Mouse (Mus musculus) MEL (cell line): ENCODE data around the gene Gata2. TPM values are rescaled to one million over a fixed set of nuclear protein-coding genes. Genes with fewer than 3 reads are reported as not detected.

ENCODE experiments used
- DNase-seq: peaks from one replicate; pipeline ENCODE4 v3.0.0; 2011; ENCODE audit warnings: low read depth, low spot score
- H3K27ac ChIP-seq: 2 replicates; pipeline ENCODE4 v1.5.1; 2012; ENCODE audit warnings: low read depth, mild to moderate bottlenecking, control low read depth, low read length, moderate library complexity; ENCODE audit not compliant: control insufficient read depth
- H3K27me3 ChIP-seq, 2 experiments: fragments of 150-350 bp in 1 of 2; sonication (generic) in 1 of 2; 2 replicates each; pipeline ENCODE4 v1.6.1; 2012; ENCODE audit warnings: low read length in 2 of 2, mild to moderate bottlenecking in 2 of 2, improper control_type of control experiment in 1 of 2, moderate library complexity in 1 of 2; ENCODE audit not compliant: insufficient read depth in 2 of 2, control insufficient read depth in 1 of 2
- H3K36me3 ChIP-seq, 2 experiments: 2 replicates each; pipeline ENCODE4 v1.6.1; 2012 to 2014; ENCODE audit warnings: low read length in 2 of 2, improper control_type of control experiment in 1 of 2, inconsistent platforms in 1 of 2, mild to moderate bottlenecking in 1 of 2; ENCODE audit not compliant: insufficient read depth in 2 of 2, control insufficient read depth in 1 of 2
- H3K4me1 ChIP-seq, 2 experiments: fragments of 150-350 bp in 1 of 2; sonication (generic) in 1 of 2; 2 replicates each; pipeline ENCODE4 v1.6.1; 2012; ENCODE audit warnings: low read length in 2 of 2, improper control_type of control experiment in 1 of 2, mild to moderate bottlenecking in 1 of 2; ENCODE audit not compliant: insufficient read depth in 2 of 2, control insufficient read depth in 1 of 2
- H3K4me3 ChIP-seq, 2 experiments: fragments of 150-350 bp in 1 of 2; sonication (generic) in 1 of 2; 2 replicates each; pipeline ENCODE4 v1.5.1; 2012; ENCODE audit warnings: low read depth in 2 of 2, low read length in 2 of 2, mild to moderate bottlenecking in 2 of 2, moderate library complexity in 2 of 2, control low read depth in 1 of 2, improper control_type of control experiment in 1 of 2; ENCODE audit not compliant: control insufficient read depth in 1 of 2, insufficient read depth in 1 of 2
- H3K79me2 ChIP-seq: 2 replicates; pipeline ENCODE4 v1.6.1; 2012; ENCODE audit warnings: mild to moderate bottlenecking, low read length, moderate library complexity; ENCODE audit not compliant: control insufficient read depth, poor library complexity, insufficient read depth
- H3K9ac ChIP-seq: 2 replicates; pipeline ENCODE4 v1.6.1; 2012; ENCODE audit warnings: low read depth, mild to moderate bottlenecking, control low read depth, low read length, moderate library complexity; ENCODE audit not compliant: control insufficient read depth, poor library complexity, severe bottlenecking
- H3K9me3 ChIP-seq: fragments of 150-350 bp; sonication (generic); replicated peaks from 2 replicates; pipeline ENCODE4 v1.6.1; 2012; ENCODE audit warnings: mild to moderate bottlenecking, low read length, improper control_type of control experiment, moderate library complexity; ENCODE audit not compliant: insufficient read depth
- CHD2 ChIP-seq: IDR thresholded peaks from 2 replicates; pipeline ENCODE4 v1.6.1; 2011; ENCODE audit warnings: low read length, improper control_type of control experiment
- CTCF ChIP-seq, 3 experiments: IDR thresholded peaks in 2 of 3; conservative IDR thresholded peaks in 1 of 3; 2 replicates each; pipeline ENCODE4 v1.5.1; 2011 to 2012; ENCODE audit warnings: low read length in 3 of 3, low read depth in 2 of 3, mild to moderate bottlenecking in 2 of 3, improper control_type of control experiment in 1 of 3, inconsistent platforms in 1 of 3, mixed read lengths in 1 of 3, moderate library complexity in 1 of 3; ENCODE audit not compliant: control insufficient read depth in 1 of 3, insufficient read depth in 1 of 3, poor library complexity in 1 of 3, severe bottlenecking in 1 of 3
- EP300 ChIP-seq, 2 experiments: IDR thresholded peaks; 2 replicates each; pipeline ENCODE4 v1.6.1; 2011; ENCODE audit warnings: improper control_type of control experiment in 2 of 2, low read length in 2 of 2, low read depth in 1 of 2, mild to moderate bottlenecking in 1 of 2
- GABPA ChIP-seq: IDR thresholded peaks from 2 replicates; pipeline ENCODE4 v1.6.1; 2012; ENCODE audit warnings: low read depth, mild to moderate bottlenecking, inconsistent platforms, low read length, improper control_type of control experiment, moderate library complexity
- KAT2A ChIP-seq: conservative IDR thresholded peaks from 2 replicates; pipeline ENCODE4 v1.6.1; 2012; ENCODE audit warnings: low read depth, low read length, improper control_type of control experiment, inconsistent platforms
- MAX ChIP-seq: IDR thresholded peaks from 2 replicates; pipeline ENCODE4 v1.6.1; 2011; ENCODE audit warnings: low read length, improper control_type of control experiment
- MEF2A ChIP-seq: IDR thresholded peaks from 2 replicates; pipeline ENCODE4 v1.6.1; 2014; ENCODE audit warnings: low read depth, mild to moderate bottlenecking, inconsistent platforms, low read length, improper control_type of control experiment; ENCODE audit not compliant: poor library complexity, insufficient replicate concordance, severe bottlenecking; ENCODE audit errors: extremely low read depth
- NELFE ChIP-seq: IDR thresholded peaks from 2 replicates; pipeline ENCODE4 v1.6.1; 2011; ENCODE audit warnings: low read depth, low read length, improper control_type of control experiment
- RAD21 ChIP-seq: IDR thresholded peaks from 2 replicates; pipeline ENCODE4 v1.6.1; 2011; ENCODE audit warnings: mild to moderate bottlenecking, low read depth, low read length, improper control_type of control experiment
- TBP ChIP-seq: IDR thresholded peaks from 2 replicates; pipeline ENCODE4 v1.8.0; 2011; ENCODE audit warnings: low read depth, low read length, improper control_type of control experiment
- USF2 ChIP-seq, 2 experiments: IDR thresholded peaks; 2 replicates each; pipeline ENCODE4 v1.6.1; 2011 to 2012; ENCODE audit warnings: improper control_type of control experiment in 2 of 2, low read length in 2 of 2, borderline replicate concordance in 1 of 2, inconsistent platforms in 1 of 2, low read depth in 1 of 2, mild to moderate bottlenecking in 1 of 2; ENCODE audit not compliant: insufficient read depth in 1 of 2
- ZC3H11A ChIP-seq: IDR thresholded peaks from 2 replicates; pipeline ENCODE4 v1.6.1; 2012; ENCODE audit warnings: low read depth, mild to moderate bottlenecking, inconsistent platforms, low read length, improper control_type of control experiment
- ZMIZ1 ChIP-seq: IDR thresholded peaks from 2 replicates; pipeline ENCODE4 v1.6.1; 2012; ENCODE audit warnings: low read depth, mild to moderate bottlenecking, inconsistent platforms, low read length, improper control_type of control experiment, moderate library complexity
- polyA plus RNA-seq, 2 experiments: library from polyadenylated mRNA; stranded (reverse) in 1 of 2; unstranded in 1 of 2; fragments of >175 nt in 1 of 2; fragments of >200 nt in 1 of 2; gene quantifications; 2 replicates each; pipeline versions ENCODE4 v1.2.1 to v1.2.4; 2012; ENCODE audit warnings: low replicate concordance in 2 of 2, low read depth in 1 of 2; ENCODE audit not compliant: insufficient read length in 2 of 2, insufficient read depth in 1 of 2, missing spikeins in 1 of 2
- total RNA-seq: library from RNA; depleted of rRNA; stranded (reverse); fragments of 300-350 nt; gene quantifications from 2 replicates; pipeline ENCODE4 v1.2.3, GENCODE M21; 2012

The Gata2 gene
- total and polyA plus RNA-seq, 3 experiments: 7.7 to 12.4 TPM; not detected in 1

DNA sequence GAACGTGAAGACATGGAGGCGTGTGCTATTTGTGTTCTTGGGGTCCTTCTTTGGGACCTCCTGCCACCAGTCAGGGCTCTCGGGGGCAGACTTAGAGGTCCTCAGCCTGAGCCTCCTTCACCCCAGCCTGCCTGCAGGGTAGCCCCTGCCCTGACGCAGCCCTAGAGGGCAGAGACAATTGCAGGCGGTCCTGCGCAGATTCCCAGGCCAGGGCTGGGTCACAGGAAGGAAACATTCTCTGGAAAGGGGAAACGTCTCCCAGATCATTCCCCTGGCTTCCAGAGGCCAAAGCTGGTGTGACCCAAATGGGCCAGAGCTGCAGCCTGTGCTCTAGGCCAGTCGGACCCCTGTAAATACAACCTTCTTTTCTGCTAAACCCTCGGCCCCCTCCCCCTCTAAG, 12.2 kb downstream of the Gata2 start:
- Histone ChIP-seq H3K79me2 (no peaks in the 10 kb centered on the region; the same call in none of the 2 replicates), H3K27ac (no peak overlapping the region), H3K4me1 (peaks cover 17 to 18% of the 10 kb centered on the region in 2 experiments), H3K9ac (no peak overlapping the region), H3K4me3 (no peak overlapping the region), H3K27me3 (no peaks in the 10 kb centered on the region), H3K36me3 (peaks cover 0 to 18% of the 10 kb centered on the region in 2 experiments; a peak in 2 of 4 replicates), H3K9me3 (no peaks in the 10 kb centered on the region)
- TF ChIP-seq MEF2A: no peak
- no peak for TF ChIP-seq RAD21
- TF ChIP-seq EP300 (IDR thresholded peaks at IDR 0.05; ENCODE audit: low read depth in 1 of 2, low read length in 2 of 2): no peak
- no peak for TF ChIP-seq CHD2
- no peak for TF ChIP-seq MAX
- no peak for TF ChIP-seq USF2 (IDR thresholded peaks at IDR 0.05; ENCODE audit: borderline replicate concordance in 1 of 2, insufficient read depth in 1 of 2, low read depth in 1 of 2, low read length in 2 of 2)
- no peak for DNase-seq

DNA sequence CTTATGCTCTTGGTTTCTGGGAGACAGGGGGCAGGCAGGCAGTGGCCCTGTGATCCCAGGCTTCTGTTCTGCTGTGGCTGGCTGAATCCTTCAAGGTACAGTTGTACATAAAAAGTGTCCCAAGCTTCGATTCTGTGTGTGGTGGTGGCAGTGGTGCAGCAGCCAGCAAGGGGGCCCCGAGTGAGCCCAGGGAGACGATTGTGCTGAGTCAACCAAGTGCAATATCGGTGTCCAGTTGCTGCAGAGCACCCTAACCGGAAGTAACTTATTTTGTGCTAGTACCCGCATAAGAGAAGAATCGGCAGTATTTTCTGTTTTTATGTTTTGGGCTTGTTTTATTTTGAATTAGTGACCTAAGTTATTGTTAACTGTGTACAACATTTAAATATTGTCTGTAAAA, 12.9 kb downstream of the Gata2 start:
- Histone ChIP-seq H3K4me1 (peaks cover 17 to 18% of the 10 kb centered on the region in 2 experiments), H3K79me2 (no peaks in the 10 kb centered on the region; the same call in none of the 2 replicates), H3K27ac (no peak overlapping the region), H3K36me3 (peaks cover 0 to 18% of the 10 kb centered on the region in 2 experiments; a peak in 2 of 4 replicates), H3K27me3 (no peaks in the 10 kb centered on the region), H3K4me3 (no peak overlapping the region), H3K9ac (no peak overlapping the region), H3K9me3 (no peaks in the 10 kb centered on the region)
- no peak for DNase-seq
- TF ChIP-seq CTCF (IDR thresholded peaks at IDR 0.05 in 2 of 3, conservative IDR thresholded peaks at IDR 0.05 in 1 of 3; ENCODE audit: control insufficient read depth in 1 of 3, insufficient read depth in 1 of 3, low read depth in 2 of 3, low read length in 3 of 3, poor library complexity in 1 of 3, severe bottlenecking in 1 of 3) (no peak), TBP (no peak), GABPA (no peak), ZMIZ1 (no peak)

DNA sequence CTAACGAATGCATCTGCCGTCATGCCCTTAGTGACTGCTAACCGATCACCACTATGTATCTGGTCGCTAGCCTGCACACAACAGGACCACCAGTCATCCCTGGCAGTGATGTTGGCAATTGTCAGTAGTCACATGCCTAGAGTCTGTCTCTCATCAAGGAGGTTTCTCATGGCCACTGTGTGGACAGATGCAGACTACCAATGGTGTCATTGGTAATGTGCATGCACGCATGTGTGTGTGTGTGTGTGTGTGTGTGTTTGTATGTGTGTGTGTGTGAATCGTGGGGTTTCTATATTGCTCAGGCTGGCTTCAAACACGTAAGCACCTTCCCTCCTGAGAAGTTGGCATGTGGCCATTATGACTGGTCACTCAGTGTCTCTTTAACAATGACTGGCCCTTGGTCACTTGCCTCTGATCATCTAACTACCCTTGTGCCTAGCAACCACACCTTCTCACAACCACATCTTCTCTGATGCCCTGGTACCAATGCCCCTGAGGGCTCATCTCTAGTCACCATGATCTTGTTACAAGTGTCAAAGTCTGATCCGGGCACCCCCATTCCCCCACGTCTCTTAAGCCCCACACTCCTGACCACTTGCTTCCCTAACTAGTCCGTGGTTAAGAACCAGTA, 13.8 kb downstream of the Gata2 start:
- H3K4me1 ChIP-seq: peaks cover 12 to 13% of the 10 kb centered on the region in 2 experiments
- H3K36me3 ChIP-seq: peaks cover 0 to 10% of the 10 kb centered on the region in 2 experiments; a peak in 2 of 4 replicates
- H3K9me3 ChIP-seq: no peaks in the 10 kb centered on the region
- H3K27me3 ChIP-seq: no peaks in the 10 kb centered on the region
- H3K9ac ChIP-seq: no peak overlapping the region
- DNase-seq: no peak
- TF ChIP-seq KAT2A (no peak), ZC3H11A (no peak), NELFE (no peak)
- no peak overlapping the region for H3K4me3 ChIP-seq
- no peaks in the 10 kb centered on the region; the same call in none of the 2 replicates for H3K79me2 ChIP-seq
- H3K27ac ChIP-seq: no peak overlapping the region
